ENCODE assay signal across 14 mouse cellular contexts in the genomic region with DNA sequence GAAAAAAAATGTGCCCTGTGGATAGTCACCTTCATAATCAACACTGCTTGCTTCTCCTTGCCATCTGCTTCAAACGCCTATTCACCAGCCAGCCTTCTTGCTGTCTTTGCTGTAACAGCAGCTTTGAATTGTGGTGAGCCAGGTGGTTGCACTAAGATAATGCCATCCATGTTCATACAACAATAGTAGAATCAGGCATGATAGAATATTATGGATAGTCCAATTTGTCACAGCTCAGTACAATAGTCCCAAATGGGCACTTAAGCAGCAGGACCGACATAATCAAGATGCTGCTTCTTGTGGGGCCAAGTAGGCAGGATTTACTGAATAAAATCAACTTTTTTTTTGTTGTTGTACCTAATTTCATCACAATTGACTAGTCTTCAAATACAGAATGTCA.
"Had no signal": no experiment of that assay in that cellular context is flagged by ENCODE, and none has a peak within 500 bp of the region (broad histone marks: within the 10 kb centered on the region; RNA-seq: fewer than 3 reads in every experiment).

No protein-coding gene starts in this region.

- H3K4me2 ChIP-seq: liver, embryonic 11.5 days; liver, embryonic 15.5 days; midbrain, embryonic 15.5 days had no signal

- ATAC-seq: lung, postnatal 0 days; midbrain, embryonic 15.5 days had no signal

- H3K4me3 ChIP-seq: left cerebral cortex, adult 2 months; limb, embryonic 10.5 days; liver, embryonic 15.5 days; midbrain, embryonic 10.5 days; midbrain, embryonic 15.5 days had no signal

- H3K27me3 ChIP-seq: liver, embryonic 15.5 days; midbrain, embryonic 15.5 days had no signal

- H3K36me3 ChIP-seq: limb, embryonic 10.5 days; liver, embryonic 15.5 days; midbrain, embryonic 10.5 days; midbrain, embryonic 15.5 days had no signal

- DNase-seq: kidney, adult 18-20 months; kidney, postnatal 10 days; kidney, postnatal 4 days; lung, adult 2 months; lung, postnatal 36 days; retina, postnatal 1 day; thymus, postnatal 14 days had no signal

- H3K9me3 ChIP-seq: limb, embryonic 10.5 days; liver, embryonic 15.5 days; midbrain, embryonic 10.5 days; midbrain, embryonic 15.5 days had no signal

- H3K4me1 ChIP-seq: limb, embryonic 10.5 days; liver, embryonic 15.5 days; midbrain, embryonic 10.5 days; midbrain, embryonic 15.5 days had no signal

- H3K9ac ChIP-seq: liver, embryonic 15.5 days; midbrain, embryonic 15.5 days had no signal

- H3K27ac ChIP-seq: left cerebral cortex, adult 2 months; limb, embryonic 10.5 days; liver, embryonic 15.5 days; midbrain, embryonic 10.5 days; midbrain, embryonic 15.5 days had no signal
